Mouse (Mus musculus) bone marrow, adult 2 months (tissue): ENCODE measurements at regions not wholly inside any gene's neighbourhood (a gene's known extent, or its start where the extent isn't known, plus 50 kb on each side); places are given as distances from the start of the nearest gene placed in this dataset.
"Not testable (repeated sequence)": the region's sequence is repeated elsewhere in the genome, so short reads cannot be mapped to it uniquely, and the experiment has no call there.

Experiments used
- CTCF ChIP-seq: fragments of 200-500 bp; IDR thresholded peaks from 2 replicates; pipeline ENCODE4 v1.5.1; 2011; ENCODE audit warnings: low read length, control low read depth; ENCODE audit not compliant: control insufficient read depth, insufficient read depth
- POLR2A ChIP-seq: fragments of 200-500 bp; IDR thresholded peaks from 2 replicates; pipeline ENCODE4 v1.6.1; 2011; ENCODE audit warnings: low read depth, mild to moderate bottlenecking, control low read depth, low read length, borderline replicate concordance; ENCODE audit not compliant: control insufficient read depth

DNA sequence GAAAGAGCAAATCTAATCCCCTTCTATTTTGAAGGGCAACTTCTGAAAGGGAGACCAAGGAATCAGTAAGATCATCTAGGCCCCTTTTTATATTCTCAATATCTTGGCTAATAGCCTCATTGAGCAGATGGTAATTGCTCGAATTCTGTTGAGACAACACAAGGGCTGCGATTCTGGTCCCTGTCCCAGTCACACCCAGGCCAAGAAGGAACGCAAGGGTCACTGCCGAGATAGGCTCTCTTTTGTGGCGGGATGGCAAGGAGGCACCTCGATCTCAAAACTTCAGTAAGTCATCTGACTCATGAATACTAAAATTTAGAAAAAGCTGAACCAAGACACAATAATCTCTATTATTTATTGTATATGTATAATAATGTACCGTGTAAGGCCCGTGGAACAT is 68.6 kb upstream of the Zfp709 start:
- TF ChIP-seq POLR2A, CTCF: not testable (repeated sequence)
